Mouse (Mus musculus) midbrain, embryonic 11.5 days (tissue): ENCODE results near the gene Dok7. TPM values are rescaled to one million over a fixed set of nuclear protein-coding genes. Genes with fewer than 3 reads are reported as not detected.

Experiments
- ATAC-seq: fragments of 200-750 bp; cut with Nextera tagmentation; 2 replicates; pipeline ENCODE4 v1.8.0; 2017; ENCODE audit warnings: moderate TSS enrichment, moderate library complexity; ENCODE audit not compliant: low FRiP score
- DNase-seq: peaks from one replicate; pipeline ENCODE4 v3.0.0; 2015; ENCODE audit warnings: low spot score; ENCODE audit errors: missing footprints
- H3K27ac ChIP-seq: fragments of 300-500 bp; sonication (generic); 2 replicates; pipeline ENCODE4 v1.5.1; 2014; ENCODE audit warnings: low read depth, low read length
- H3K27me3 ChIP-seq: fragments of 300-500 bp; sonication (generic); 2 replicates; pipeline ENCODE4 v1.6.1; 2014; ENCODE audit warnings: mild to moderate bottlenecking, low read length, moderate library complexity, mixed read lengths; ENCODE audit not compliant: control insufficient read depth, insufficient read depth
- H3K36me3 ChIP-seq: fragments of 300-500 bp; sonication (generic); 2 replicates; pipeline ENCODE4 v1.6.1; 2014; ENCODE audit warnings: mild to moderate bottlenecking, low read length, moderate library complexity, mixed read lengths; ENCODE audit not compliant: control insufficient read depth, insufficient read depth
- H3K4me1 ChIP-seq: fragments of 300-500 bp; sonication (generic); 2 replicates; pipeline ENCODE4 v1.6.1; 2014; ENCODE audit warnings: low read length; ENCODE audit not compliant: control insufficient read depth, insufficient read depth
- H3K4me2 ChIP-seq: fragments of 300-500 bp; sonication (generic); 2 replicates; pipeline ENCODE4 v1.6.1; 2014; ENCODE audit warnings: mild to moderate bottlenecking, moderate library complexity
- H3K4me3 ChIP-seq: fragments of 300-500 bp; sonication (generic); 2 replicates; pipeline ENCODE4 v1.5.1; 2014; ENCODE audit warnings: low read depth, low read length
- H3K9ac ChIP-seq: fragments of 300-500 bp; sonication (generic); 2 replicates; pipeline ENCODE4 v1.6.1; 2014; ENCODE audit warnings: low read length
- H3K9me3 ChIP-seq: fragments of 300-500 bp; sonication (generic); 2 replicates; pipeline ENCODE4 v1.6.1; 2016; ENCODE audit warnings: low read length; ENCODE audit not compliant: control insufficient read depth
- WGBS: fragments of 180-500 bp; shearing (Covaris S2); extraction: QIAGEN DNeasy Blood & Tissue Kit; methylation state at CpG from one replicate; pipeline ENCODE4 v1.1.7; 2014; 5-methylcytosine and 5-hydroxymethylcytosine counted together
- polyA plus RNA-seq: library from polyadenylated mRNA; unstranded; fragments of >200 nt; fragmentation: Nextera tagmentation; extraction: Ambion mirVana; gene quantifications from 2 replicates; pipeline ENCODE4 v1.2.1, GENCODE M21; 2014

Dok7 gene
- polyA plus RNA-seq, result 0.10 TPM in 1 of 2 replicates, not detected in the other

- H3K36me3 ChIP-seq, result no peaks in the 10 kb centered on the region
- no peak within 1 kb of the TSS for H3K27ac ChIP-seq
- peaks cover 5% of the 10 kb centered on the region; the same call in 1 of the 2 replicates for H3K4me1 ChIP-seq
- peak within 1 kb of the TSS; percentile 55 for H3K9ac ChIP-seq
- H3K9me3 ChIP-seq, result no peaks in the 10 kb centered on the region
- peak within 1 kb of the TSS; percentile 89 for H3K4me2 ChIP-seq
- DNase-seq, result peak; percentile 91
- peak within 1 kb of the TSS; percentile 50 for H3K4me3 ChIP-seq
- H3K27me3 ChIP-seq, result peaks cover 16% of the 10 kb centered on the region
- peak; percentile 63 for ATAC-seq
- WGBS, result under 1% methylated on average over 60 of the region's 74 CpGs
Observed at GRCm38 (mm10) chr5:35056604-35057432, at the start of gene Dok7. Gene Dok7, plus strand, starts transcription at chr5:35056766.

- 0 out of 2 replicates have a peak, but pooled peaks cover 4% of the 10 kb centered on the region for H3K36me3 ChIP-seq
- no peaks in the 10 kb centered on the region for H3K9me3 ChIP-seq
- WGBS, result 96% methylated on average over 4 of the region's 4 CpGs
- H3K4me1 ChIP-seq, result peaks cover 6% of the 10 kb centered on the region
- no peak overlapping the region for H3K4me3 ChIP-seq
- H3K27me3 ChIP-seq, result no peaks in the 10 kb centered on the region
- DNase-seq (no peak), ATAC-seq (no peak)
- H3K4me2 ChIP-seq, result no peak overlapping the region
- H3K27ac ChIP-seq, result no peak overlapping the region
- H3K9ac ChIP-seq, result no peak overlapping the region
Observed at GRCm38 (mm10) chr5:35009163-35009562, 47.4 kb upstream of the Dok7 start.

- Histone ChIP-seq H3K36me3 (0 out of 2 replicates have a peak, but pooled peaks cover 2% of the 10 kb centered on the region), H3K27me3 (no peaks in the 10 kb centered on the region), H3K27ac (no peak overlapping the region), H3K9me3 (no peaks in the 10 kb centered on the region), H3K4me3 (no peak overlapping the region), H3K4me1 (peaks cover 8% of the 10 kb centered on the region), H3K4me2 (no peak overlapping the region), H3K9ac (no peak overlapping the region)
- WGBS, result 87% methylated on average over 5 of the region's 5 CpGs
- no peak for DNase-seq
- no peak for ATAC-seq
Observed at GRCm38 (mm10) chr5:35010656-35011055, 45.9 kb upstream of the Dok7 start.

GRCm38 (mm10) chr5:35011156-35011923 is 45.2 kb upstream of the Dok7 start:
- no peak overlapping the region for H3K4me2 ChIP-seq
- DNase-seq, result no peak
- no peak overlapping the region for H3K9ac ChIP-seq
- no peak overlapping the region for H3K4me3 ChIP-seq
- H3K27me3 ChIP-seq, result no peaks in the 10 kb centered on the region
- H3K27ac ChIP-seq, result no peak overlapping the region
- no peak for ATAC-seq
- H3K4me1 ChIP-seq, result peaks cover 8% of the 10 kb centered on the region
- 97% methylated on average over 6 of the region's 6 CpGs for WGBS
- H3K36me3 ChIP-seq, result no peaks in the 10 kb centered on the region
- no peaks in the 10 kb centered on the region for H3K9me3 ChIP-seq

GRCm38 (mm10) chr5:35014036-35014435 is 42.5 kb upstream of the Dok7 start:
- no peaks in the 10 kb centered on the region for H3K9me3 ChIP-seq
- peak overlapping the region; percentile 65 for H3K27ac ChIP-seq
- H3K4me1 ChIP-seq, result peaks cover 8% of the 10 kb centered on the region
- 57% methylated on average over 6 of the region's 6 CpGs for WGBS
- H3K9ac ChIP-seq, result peak overlapping the region; percentile 24; the same call in 1 of the 2 replicates
- no peaks in the 10 kb centered on the region for H3K27me3 ChIP-seq
- no peak overlapping the region for H3K4me3 ChIP-seq
- H3K36me3 ChIP-seq, result no peaks in the 10 kb centered on the region; the same call in 1 of the 2 replicates
- DNase-seq, result no peak
- no peak overlapping the region for H3K4me2 ChIP-seq
- peak; percentile 76 for ATAC-seq

- H3K4me2 ChIP-seq, result no peak overlapping the region
- 86% methylated on average over 9 of the region's 9 CpGs for WGBS
- no peaks in the 10 kb centered on the region for H3K9me3 ChIP-seq
- H3K27ac ChIP-seq, result no peak overlapping the region
- no peak overlapping the region for H3K4me3 ChIP-seq
- ATAC-seq, result no peak
- no peak for DNase-seq
- H3K36me3 ChIP-seq, result peaks cover 7% of the 10 kb centered on the region
- no peaks in the 10 kb centered on the region for H3K27me3 ChIP-seq
- no peak overlapping the region for H3K9ac ChIP-seq
- no peaks in the 10 kb centered on the region for H3K4me1 ChIP-seq
Observed at GRCm38 (mm10) chr5:35019673-35020300, 36.8 kb upstream of the Dok7 start.

- WGBS, result 90% methylated on average over 9 of the region's 9 CpGs
- no peaks in the 10 kb centered on the region for H3K27me3 ChIP-seq
- H3K27ac ChIP-seq, result no peak overlapping the region
- H3K9me3 ChIP-seq, result no peaks in the 10 kb centered on the region
- H3K4me2 ChIP-seq, result no peak overlapping the region
- no peak overlapping the region for H3K9ac ChIP-seq
- no peak overlapping the region for H3K4me3 ChIP-seq
- ATAC-seq, result no peak
- H3K4me1 ChIP-seq, result no peaks in the 10 kb centered on the region
- H3K36me3 ChIP-seq, result peaks cover 7% of the 10 kb centered on the region
- DNase-seq, result no peak
Observed at GRCm38 (mm10) chr5:35020410-35021241, 35.9 kb upstream of the Dok7 start.

GRCm38 (mm10) chr5:35024975-35025374 is 31.6 kb upstream of the Dok7 start:
- H3K9me3 ChIP-seq, result no peaks in the 10 kb centered on the region

More at GRCm38 (mm10) chr5:35024975-35025374, 31.6 kb upstream of the Dok7 start:
- H3K9ac ChIP-seq, result no peak overlapping the region
- H3K4me2 ChIP-seq, result no peak overlapping the region
- no peak overlapping the region for H3K27ac ChIP-seq
- peak; percentile 93 for DNase-seq
- no peaks in the 10 kb centered on the region for H3K27me3 ChIP-seq
- H3K36me3 ChIP-seq, result peaks cover 30% of the 10 kb centered on the region
- no peaks in the 10 kb centered on the region for H3K4me1 ChIP-seq
- 36% methylated on average over 2 of the region's 2 CpGs for WGBS
- H3K4me3 ChIP-seq, result no peak overlapping the region
- peak; percentile 67 for ATAC-seq
